Mouse (Mus musculus): ENCODE data around the gene L2hgdh.

- TF ChIP-seq POLR2A (IDR thresholded peaks at IDR 0.05; ENCODE audit: borderline replicate concordance, extremely low read depth, insufficient read depth, insufficient read length, poor library complexity, severe bottlenecking) (no peak), CTCF (IDR thresholded peaks at IDR 0.05; ENCODE audit: borderline replicate concordance, extremely low read depth, insufficient read depth, insufficient read length) (no peak)
These were observed 35.6 kb downstream of the L2hgdh start for GRCm38 (mm10) chr12:69689094-69689493.

Measured in brain, embryonic 14.5 days (tissue).